Mouse (Mus musculus): ENCODE results near the gene Traf3ip3. TPM values are rescaled to one million over a fixed set of nuclear protein-coding genes. Genes with fewer than 3 reads are reported as not detected.

Gene Traf3ip3
- polyA plus RNA-seq, 1 experiment: 11.5 TPM

GRCm38 (mm10) chr1:193242238-193242637, 40.7 kb upstream of the Traf3ip3 start:
- no peaks in the 10 kb centered on the region for H3K27me3 ChIP-seq (ENCODE audit: control insufficient read depth, insufficient read depth, insufficient read length)
- H3K79me2 ChIP-seq (ENCODE audit: control insufficient read depth, insufficient read depth): no peaks in the 10 kb centered on the region
- TF ChIP-seq POLR2A (IDR thresholded peaks at IDR 0.05; ENCODE audit: insufficient read length, low read depth) (no peak), POLR2AphosphoS2 (IDR thresholded peaks at IDR 0.05; ENCODE audit: insufficient read length, low read depth) (no peak), MYOG (IDR thresholded peaks at IDR 0.05; ENCODE audit: control insufficient read depth in 1 of 3, insufficient read depth in 1 of 3, insufficient read length in 2 of 3, low read depth in 2 of 3) (no peak), USF1 (IDR thresholded peaks at IDR 0.05; ENCODE audit: low read depth) (no peak), CEBPB (IDR thresholded peaks at IDR 0.05; ENCODE audit: insufficient read depth, poor library complexity, severe bottlenecking) (no peak), TCF3 (IDR thresholded peaks at IDR 0.05; ENCODE audit: insufficient read length, low read depth) (no peak), TCF12 (IDR thresholded peaks at IDR 0.05; ENCODE audit: insufficient read depth, poor library complexity, severe bottlenecking) (no peak), E2F4 (IDR thresholded peaks at IDR 0.05; ENCODE audit: insufficient read depth) (no peak), MYOD1 (IDR thresholded peaks at IDR 0.05; ENCODE audit: control insufficient read depth in 1 of 3, insufficient read length in 2 of 3, low read depth in 2 of 3) (no peak), MAX (IDR thresholded peaks at IDR 0.05; ENCODE audit: low read depth) (no peak), REST (IDR thresholded peaks at IDR 0.05; ENCODE audit: insufficient read depth, insufficient read length) (no peak), SRF (IDR thresholded peaks at IDR 0.05; ENCODE audit: control insufficient read depth, insufficient read length, low read depth) (no peak)
- H3K4me3 ChIP-seq: no peak overlapping the region
- no peaks in the 10 kb centered on the region for H3K36me3 ChIP-seq (ENCODE audit: control insufficient read depth, insufficient read depth)
- H3ac ChIP-seq (ENCODE audit: control insufficient read depth, insufficient read length): no peak overlapping the region
- H3K4me2 ChIP-seq (ENCODE audit: low read depth): no peak overlapping the region

GRCm38 (mm10) chr1:193241436-193241835, 39.9 kb upstream of the Traf3ip3 start:
- Histone ChIP-seq H3K4me2 (ENCODE audit: low read depth) (no peak overlapping the region), H3K27me3 (ENCODE audit: control insufficient read depth, insufficient read depth, insufficient read length) (no peaks in the 10 kb centered on the region), H3K4me3 (no peak overlapping the region), H3K79me2 (ENCODE audit: control insufficient read depth, insufficient read depth) (no peaks in the 10 kb centered on the region), H3K36me3 (ENCODE audit: control insufficient read depth, insufficient read depth) (no peaks in the 10 kb centered on the region), H3ac (ENCODE audit: control insufficient read depth, insufficient read length) (no peak overlapping the region)
- TF ChIP-seq E2F4 (IDR thresholded peaks at IDR 0.05; ENCODE audit: insufficient read depth): no peak
- no peak for TF ChIP-seq TCF3 (IDR thresholded peaks at IDR 0.05; ENCODE audit: insufficient read length, low read depth)
- no peak for TF ChIP-seq CEBPB (IDR thresholded peaks at IDR 0.05; ENCODE audit: insufficient read depth, poor library complexity, severe bottlenecking)
- TF ChIP-seq SRF (IDR thresholded peaks at IDR 0.05; ENCODE audit: control insufficient read depth, insufficient read length, low read depth): no peak

GRCm38 (mm10) chr1:193238426-193238825, 36.9 kb upstream of the Traf3ip3 start:
- Histone ChIP-seq H3K4me3 (no peak overlapping the region), H3K4me2 (ENCODE audit: low read depth) (no peak overlapping the region), H3K36me3 (ENCODE audit: control insufficient read depth, insufficient read depth) (no peaks in the 10 kb centered on the region), H3ac (ENCODE audit: control insufficient read depth, insufficient read length) (no peak overlapping the region), H3K27me3 (ENCODE audit: control insufficient read depth, insufficient read depth, insufficient read length) (no peaks in the 10 kb centered on the region), H3K79me2 (ENCODE audit: control insufficient read depth, insufficient read depth) (no peaks in the 10 kb centered on the region)
- TF ChIP-seq E2F4 (IDR thresholded peaks at IDR 0.05; ENCODE audit: insufficient read depth) (no peak), POLR2A (IDR thresholded peaks at IDR 0.05; ENCODE audit: insufficient read length, low read depth) (no peak), POLR2AphosphoS2 (IDR thresholded peaks at IDR 0.05; ENCODE audit: insufficient read length, low read depth) (no peak), REST (IDR thresholded peaks at IDR 0.05; ENCODE audit: insufficient read depth, insufficient read length) (no peak), CEBPB (IDR thresholded peaks at IDR 0.05; ENCODE audit: insufficient read depth, poor library complexity, severe bottlenecking) (no peak), USF1 (IDR thresholded peaks at IDR 0.05; ENCODE audit: low read depth) (no peak), TCF12 (IDR thresholded peaks at IDR 0.05; ENCODE audit: insufficient read depth, poor library complexity, severe bottlenecking) (no peak), TCF3 (IDR thresholded peaks at IDR 0.05; ENCODE audit: insufficient read length, low read depth) (no peak), MYOD1 (IDR thresholded peaks at IDR 0.05; ENCODE audit: control insufficient read depth in 1 of 3, insufficient read length in 2 of 3, low read depth in 2 of 3) (no peak), SRF (IDR thresholded peaks at IDR 0.05; ENCODE audit: control insufficient read depth, insufficient read length, low read depth) (no peak), MAX (IDR thresholded peaks at IDR 0.05; ENCODE audit: low read depth) (no peak)

GRCm38 (mm10) chr1:193234930-193235329, 33.4 kb upstream of the Traf3ip3 start:
- Histone ChIP-seq H3K27me3 (ENCODE audit: control insufficient read depth, insufficient read depth, insufficient read length) (no peaks in the 10 kb centered on the region), H3K4me2 (ENCODE audit: low read depth) (no peak overlapping the region), H3ac (ENCODE audit: control insufficient read depth, insufficient read length) (no peak overlapping the region), H3K79me2 (ENCODE audit: control insufficient read depth, insufficient read depth) (no peaks in the 10 kb centered on the region), H3K4me3 (no peak overlapping the region), H3K36me3 (ENCODE audit: control insufficient read depth, insufficient read depth) (no peaks in the 10 kb centered on the region)
- TF ChIP-seq POLR2A (IDR thresholded peaks at IDR 0.05; ENCODE audit: insufficient read length, low read depth) (no peak), CEBPB (IDR thresholded peaks at IDR 0.05; ENCODE audit: insufficient read depth, poor library complexity, severe bottlenecking) (no peak), SRF (IDR thresholded peaks at IDR 0.05; ENCODE audit: control insufficient read depth, insufficient read length, low read depth) (no peak), TCF3 (IDR thresholded peaks at IDR 0.05; ENCODE audit: insufficient read length, low read depth) (no peak), POLR2AphosphoS2 (IDR thresholded peaks at IDR 0.05; ENCODE audit: insufficient read length, low read depth) (no peak), USF1 (IDR thresholded peaks at IDR 0.05; ENCODE audit: low read depth) (no peak), MAX (IDR thresholded peaks at IDR 0.05; ENCODE audit: low read depth) (no peak), E2F4 (IDR thresholded peaks at IDR 0.05; ENCODE audit: insufficient read depth) (no peak), REST (IDR thresholded peaks at IDR 0.05; ENCODE audit: insufficient read depth, insufficient read length) (no peak), MYOG (IDR thresholded peaks at IDR 0.05; ENCODE audit: control insufficient read depth in 1 of 3, insufficient read depth in 1 of 3, insufficient read length in 2 of 3, low read depth in 2 of 3) (no peak)

- TF ChIP-seq REST (IDR thresholded peaks at IDR 0.05; ENCODE audit: insufficient read depth, insufficient read length): no peak
- no peak for TF ChIP-seq SRF (IDR thresholded peaks at IDR 0.05; ENCODE audit: control insufficient read depth, insufficient read length, low read depth)
- no peak for TF ChIP-seq POLR2AphosphoS2 (IDR thresholded peaks at IDR 0.05; ENCODE audit: insufficient read length, low read depth)
- TF ChIP-seq MYOG (IDR thresholded peaks at IDR 0.05; ENCODE audit: control insufficient read depth in 1 of 3, insufficient read depth in 1 of 3, insufficient read length in 2 of 3, low read depth in 2 of 3): no peak
- TF ChIP-seq POLR2A (IDR thresholded peaks at IDR 0.05; ENCODE audit: insufficient read length, low read depth): no peak
- TF ChIP-seq E2F4 (IDR thresholded peaks at IDR 0.05; ENCODE audit: insufficient read depth): no peak
- TF ChIP-seq MYOD1 (IDR thresholded peaks at IDR 0.05; ENCODE audit: control insufficient read depth in 1 of 3, insufficient read length in 2 of 3, low read depth in 2 of 3): no peak
- no peak for TF ChIP-seq MAX (IDR thresholded peaks at IDR 0.05; ENCODE audit: low read depth)
- TF ChIP-seq TCF12 (IDR thresholded peaks at IDR 0.05; ENCODE audit: insufficient read depth, poor library complexity, severe bottlenecking): no peak
- TF ChIP-seq TCF3 (IDR thresholded peaks at IDR 0.05; ENCODE audit: insufficient read length, low read depth): no peak
- TF ChIP-seq CEBPB (IDR thresholded peaks at IDR 0.05; ENCODE audit: insufficient read depth, poor library complexity, severe bottlenecking): no peak
- no peak for TF ChIP-seq USF1 (IDR thresholded peaks at IDR 0.05; ENCODE audit: low read depth)
- Histone ChIP-seq H3K79me2 (ENCODE audit: control insufficient read depth, insufficient read depth) (no peaks in the 10 kb centered on the region), H3K4me2 (ENCODE audit: low read depth) (no peak overlapping the region), H3K27me3 (ENCODE audit: control insufficient read depth, insufficient read depth, insufficient read length) (no peaks in the 10 kb centered on the region), H3K4me3 (no peak overlapping the region), H3ac (ENCODE audit: control insufficient read depth, insufficient read length) (no peak overlapping the region), H3K36me3 (ENCODE audit: control insufficient read depth, insufficient read depth) (no peaks in the 10 kb centered on the region)
Measured at GRCm38 (mm10) chr1:193234130-193234645, 32.7 kb upstream of the Traf3ip3 start.

Data from myocyte (in vitro differentiated cells).